Mouse (Mus musculus) erythroblast, adult 5-6 weeks (primary cell): Measurements from ENCODE around the gene Padi2. TPM values are rescaled to one million over a fixed set of nuclear protein-coding genes. Genes with fewer than 3 reads are reported as not detected.
A peak's percentile ranks its signal among the peaks of the same experiment; 100 is the strongest.

Experiments
- ATAC-seq: replicated peaks from 2 replicates; pipeline ENCODE4 v1.8.0; 2016; ENCODE audit warnings: moderate number of reproducible peaks, mild to moderate bottlenecking, moderate TSS enrichment, inconsistent platforms; ENCODE audit not compliant: poor library complexity, low FRiP score, severe bottlenecking
- total RNA-seq, 2 experiments: library from RNA; stranded (forward) in 1 of 2; stranded (reverse) in 1 of 2; fragments of 150-400 nt in 1 of 2; fragments of 200-764, 138-1000 nt in 1 of 2; gene quantifications; 2 replicates each; pipeline versions ENCODE4 v1.2.3 to v1.2.4; 2015 to 2017; ENCODE audit warnings: low replicate concordance in 2 of 2

The Padi2 gene
- total RNA-seq (2015; ENCODE audit: low replicate concordance) (5.4 and 7.1 TPM in 2 replicates), total RNA-seq (2017; ENCODE audit: low replicate concordance) (5.0 and 5.1 TPM in 2 replicates)

DNA sequence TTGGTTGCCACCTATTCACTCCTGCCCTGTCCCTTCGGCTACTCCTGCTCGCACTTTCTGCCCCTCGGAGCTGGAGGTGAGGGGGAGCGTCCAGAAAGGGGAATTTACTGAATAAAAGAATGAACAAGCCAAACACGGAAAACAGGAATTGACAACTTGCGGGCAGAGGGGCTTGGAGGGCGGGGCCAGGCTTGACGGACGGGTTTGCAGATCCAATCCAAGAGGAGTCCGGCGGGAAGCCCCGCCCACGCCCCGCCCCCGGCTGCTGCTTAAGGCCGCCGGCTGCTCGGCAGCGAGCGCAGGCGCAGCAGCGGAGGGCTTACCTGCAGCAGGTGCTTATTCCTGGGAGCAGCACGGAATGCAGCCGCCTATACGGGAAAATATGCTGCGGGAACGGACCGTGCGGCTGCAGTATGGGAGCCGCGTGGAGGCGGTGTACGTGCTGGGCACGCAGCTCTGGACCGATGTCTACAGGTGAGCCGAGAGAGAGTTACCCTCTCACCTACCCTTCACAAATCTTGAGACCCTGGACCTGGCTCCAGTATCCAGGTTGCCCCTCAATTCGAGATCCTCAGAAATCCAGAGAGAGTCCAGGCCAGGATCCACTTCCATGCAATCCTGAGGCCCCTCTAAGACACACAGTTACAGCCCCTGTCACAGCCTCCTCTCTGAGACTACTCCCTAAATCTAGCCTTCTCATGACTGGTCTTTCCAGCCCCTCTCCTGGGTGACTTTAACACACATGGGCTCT, at the start of gene Padi2:
TSS of gene Padi2 (plus strand) at position 269 of the 751 bp plus-strand sequence.
- ATAC-seq: no peak

DNA sequence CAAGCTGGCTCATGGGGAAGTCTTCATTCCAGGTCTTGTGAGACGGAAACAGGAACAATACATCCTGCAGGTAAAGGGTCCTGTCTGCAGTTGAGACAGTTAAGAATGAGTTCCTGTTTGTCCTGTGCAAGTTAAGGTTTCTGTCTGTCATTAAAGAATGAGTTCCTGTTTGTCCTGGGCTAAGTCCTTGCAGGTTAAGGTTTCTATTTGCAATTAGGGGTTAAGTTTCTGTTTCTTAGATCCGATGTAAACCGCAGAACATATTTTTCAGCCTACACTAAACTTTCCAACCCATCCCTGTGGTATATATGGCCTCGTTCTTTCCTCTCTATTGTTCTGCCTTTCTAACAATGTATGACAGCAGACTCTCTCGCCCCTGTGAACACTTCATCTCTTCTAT, 49.1 kb upstream of the Padi2 start:
- no peak for ATAC-seq

DNA sequence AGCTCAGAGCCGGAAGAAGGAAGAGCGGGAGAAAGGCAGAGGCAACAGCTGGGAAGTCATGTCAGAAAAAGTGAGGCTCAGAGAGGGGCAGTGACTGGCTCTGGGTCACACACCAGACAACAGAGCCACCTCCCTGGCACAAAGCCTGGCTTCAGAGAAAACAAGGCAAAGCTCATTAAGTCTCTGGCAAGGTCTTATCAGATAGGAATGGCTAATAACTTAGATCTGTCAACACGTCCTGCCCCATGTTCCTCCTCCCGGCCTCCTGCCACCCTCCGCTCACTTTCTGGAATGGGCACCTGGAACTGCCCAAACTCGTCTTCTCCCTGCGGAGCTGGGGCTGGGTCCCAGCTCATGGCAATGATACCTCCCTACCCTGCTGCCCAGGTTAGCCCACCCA, 48.3 kb upstream of the Padi2 start:
- ATAC-seq: no peak

DNA sequence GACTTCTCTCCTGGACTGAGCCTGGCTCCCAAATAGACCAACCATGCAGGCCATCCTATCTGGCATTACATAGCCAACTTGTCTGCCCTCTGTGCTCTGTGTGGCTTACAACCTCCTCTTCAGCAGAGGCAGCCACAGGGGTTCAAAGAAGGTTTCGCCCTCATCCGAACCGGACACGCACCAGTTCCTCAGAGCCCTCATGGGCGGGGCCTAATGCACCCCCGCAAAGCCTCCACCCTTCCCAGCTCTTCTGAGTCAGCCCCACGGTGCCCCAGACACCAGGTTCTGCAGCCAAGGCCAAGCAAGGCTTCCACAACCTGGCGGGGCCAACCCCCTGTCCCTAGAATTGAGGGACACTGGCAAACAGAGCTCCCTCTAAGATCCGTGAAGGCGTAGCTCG, 46.9 kb upstream of the Padi2 start:
- no peak for ATAC-seq

DNA sequence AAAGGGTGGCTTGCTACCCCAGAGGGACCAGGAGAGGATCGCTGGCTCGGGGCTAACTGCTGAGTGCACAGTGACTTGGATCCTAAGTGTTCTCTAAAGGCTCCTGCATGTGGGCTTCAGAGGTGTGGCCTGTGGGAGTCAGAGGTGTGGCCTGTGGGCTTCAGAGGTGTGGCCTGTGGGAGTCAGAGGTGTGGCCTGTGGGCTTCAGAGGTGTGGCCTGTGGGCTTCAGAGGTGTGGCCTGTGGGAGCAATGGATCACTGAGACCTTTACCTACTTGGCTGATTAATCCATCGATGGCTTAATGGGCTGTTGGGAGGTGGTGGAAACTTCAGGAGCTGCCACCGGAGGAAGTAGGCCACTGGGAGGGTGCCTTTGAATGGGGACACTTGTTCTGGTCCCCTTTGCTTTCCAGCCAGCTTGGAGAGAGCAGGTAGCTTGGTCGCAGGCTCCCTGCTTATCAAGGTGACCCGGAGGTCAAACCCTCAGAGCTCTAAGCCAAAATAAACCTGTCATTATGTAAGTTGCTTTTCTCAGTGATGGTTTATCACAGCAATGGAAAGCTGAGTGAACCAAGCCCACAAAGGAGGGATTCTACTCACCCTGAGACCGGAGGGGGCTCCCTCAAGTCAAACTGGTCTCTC, 45.9 kb upstream of the Padi2 start:
- ATAC-seq: peak; percentile 80

DNA sequence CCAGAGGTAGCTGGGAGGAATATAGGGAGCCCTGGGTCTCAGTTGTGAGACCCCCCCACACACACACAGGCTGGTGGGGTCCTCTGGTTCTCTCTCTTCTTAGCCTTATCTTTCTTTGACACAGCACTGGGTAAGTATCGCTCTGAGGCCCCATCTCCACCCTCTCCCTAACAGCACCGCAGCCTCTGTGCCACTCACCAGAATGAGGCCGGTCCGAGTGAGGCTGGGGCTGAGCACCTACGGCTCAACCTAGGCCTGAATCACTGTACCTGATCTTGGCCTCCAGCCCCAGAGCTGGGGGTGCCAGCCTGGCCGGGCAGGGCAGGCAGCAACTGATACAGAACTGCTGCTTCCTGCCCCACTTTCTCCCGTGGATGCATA, 45.4 kb upstream of the Padi2 start:
- ATAC-seq: peak; percentile 59

DNA sequence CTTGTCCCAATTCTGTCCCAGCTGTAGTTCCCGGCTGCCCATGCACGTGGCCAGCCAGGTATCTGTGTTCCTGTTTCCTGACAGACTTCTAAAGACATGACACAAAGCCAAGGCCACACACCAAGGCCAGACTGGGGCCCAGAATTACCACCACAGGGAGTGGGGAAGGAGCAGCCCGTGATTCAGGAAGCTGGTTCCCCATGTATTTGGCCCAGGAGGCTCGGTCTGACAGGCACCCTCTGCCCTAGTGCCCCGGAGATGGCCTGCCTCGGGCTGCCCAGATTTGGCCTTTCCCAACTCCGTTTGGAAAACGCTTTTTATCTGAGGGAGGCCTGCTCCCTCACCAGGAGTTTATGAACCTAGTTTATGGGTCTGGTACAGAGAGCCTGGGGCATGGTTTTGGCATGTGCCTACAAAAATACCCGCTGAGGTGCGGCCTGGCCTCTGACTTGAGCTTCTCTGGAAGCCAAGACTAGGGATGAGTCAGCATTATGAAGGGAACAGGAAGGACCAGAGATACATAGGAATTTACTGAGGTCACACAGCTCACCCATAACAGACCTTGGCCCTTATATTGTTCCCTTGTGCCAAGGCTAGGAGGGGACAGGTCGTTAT, 44.0 kb upstream of the Padi2 start:
- ATAC-seq: peak; percentile 37; the same call in 1 of the 2 replicates

DNA sequence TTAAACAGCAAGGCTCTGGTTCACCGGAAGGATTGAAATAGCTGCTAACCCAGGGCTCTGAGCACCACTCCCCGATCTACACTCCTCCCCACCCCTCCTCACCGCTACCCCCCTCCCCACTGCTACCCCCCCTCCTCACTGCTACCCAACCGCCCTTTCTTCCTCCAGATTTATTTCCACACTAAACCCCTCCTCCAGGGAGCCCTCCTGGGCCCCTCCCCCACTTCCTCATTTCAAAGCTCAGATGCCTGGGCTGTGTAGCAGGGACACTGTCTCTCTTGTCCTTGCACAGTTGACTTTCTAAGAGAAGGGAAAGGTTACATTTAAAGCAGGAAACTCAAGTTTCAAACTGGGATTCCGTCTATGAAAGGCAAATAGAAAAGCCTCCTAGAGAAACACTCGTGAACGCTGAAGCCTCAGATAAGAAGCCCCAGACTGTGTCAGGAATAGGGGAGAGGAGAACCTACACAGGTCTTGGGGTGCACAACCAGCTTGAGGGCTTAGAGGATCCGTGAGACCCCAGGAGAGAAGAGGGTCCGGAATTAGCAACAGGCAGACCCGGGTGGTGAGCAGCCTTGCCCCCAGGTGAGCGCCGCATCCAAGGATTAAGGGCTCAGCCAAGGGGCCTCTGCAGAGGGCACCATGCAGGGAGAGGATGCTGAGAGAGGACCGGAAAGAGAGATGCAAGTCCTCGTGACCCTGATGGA, 37.5 kb upstream of the Padi2 start:
- ATAC-seq: no peak

DNA sequence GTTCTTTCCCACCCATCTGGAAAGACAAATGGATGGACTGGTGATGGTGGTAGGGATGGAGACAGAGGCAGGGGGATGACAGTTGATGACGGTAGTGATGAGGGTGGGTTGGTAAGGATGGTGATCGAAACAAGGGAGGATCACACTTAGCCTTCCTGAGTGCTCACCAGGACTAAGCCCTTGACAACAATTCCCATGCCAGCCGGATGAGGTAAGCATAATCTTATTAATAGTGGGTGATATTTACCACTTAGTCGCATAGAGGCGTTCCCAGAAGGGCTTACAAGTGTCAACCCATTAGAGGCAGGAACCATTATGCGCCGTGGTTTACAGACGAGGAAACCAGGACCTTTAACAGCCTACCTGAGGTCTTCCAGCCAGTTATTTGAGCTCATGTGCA, 36.2 kb upstream of the Padi2 start:
- ATAC-seq: no peak

DNA sequence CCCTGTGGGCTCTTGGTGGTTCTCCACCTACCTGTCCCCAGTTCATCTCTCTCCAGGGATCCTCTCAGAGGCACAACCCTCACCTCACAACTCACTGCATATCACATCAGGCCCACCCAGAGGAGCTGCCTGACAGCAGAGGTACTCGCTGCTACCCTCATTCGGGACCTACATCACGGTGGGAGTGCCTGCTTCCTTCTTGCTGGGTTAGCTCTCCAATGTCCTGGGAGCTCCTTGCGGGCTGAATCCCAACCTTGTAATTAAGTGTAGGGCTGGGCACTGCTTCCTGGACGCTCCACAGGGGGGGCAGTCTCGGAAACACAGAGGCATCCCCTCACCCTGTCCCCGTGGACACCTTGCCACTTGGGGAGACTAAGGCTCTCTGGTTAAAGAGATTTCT, 35.3 kb upstream of the Padi2 start:
- ATAC-seq: no peak

DNA sequence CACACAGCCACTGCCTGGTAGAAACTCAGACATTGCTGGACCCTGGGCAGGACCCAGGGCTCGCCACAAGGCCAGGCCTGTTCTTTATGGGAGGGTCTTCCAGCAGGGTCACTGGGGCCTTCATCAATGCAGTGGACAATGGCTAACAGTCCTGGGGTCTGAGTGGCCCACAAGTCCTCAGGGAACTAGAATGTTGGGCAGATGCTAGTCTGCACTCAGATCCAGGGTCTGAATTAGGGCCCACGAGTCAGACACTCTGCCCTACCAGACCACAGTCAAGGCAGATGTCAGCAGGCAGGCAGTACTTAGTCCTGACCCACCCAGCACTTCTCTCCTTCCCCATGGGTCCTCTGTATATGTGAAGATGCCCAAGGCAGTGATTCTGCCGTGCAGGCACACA, 34.8 kb upstream of the Padi2 start:
- ATAC-seq: no peak

DNA sequence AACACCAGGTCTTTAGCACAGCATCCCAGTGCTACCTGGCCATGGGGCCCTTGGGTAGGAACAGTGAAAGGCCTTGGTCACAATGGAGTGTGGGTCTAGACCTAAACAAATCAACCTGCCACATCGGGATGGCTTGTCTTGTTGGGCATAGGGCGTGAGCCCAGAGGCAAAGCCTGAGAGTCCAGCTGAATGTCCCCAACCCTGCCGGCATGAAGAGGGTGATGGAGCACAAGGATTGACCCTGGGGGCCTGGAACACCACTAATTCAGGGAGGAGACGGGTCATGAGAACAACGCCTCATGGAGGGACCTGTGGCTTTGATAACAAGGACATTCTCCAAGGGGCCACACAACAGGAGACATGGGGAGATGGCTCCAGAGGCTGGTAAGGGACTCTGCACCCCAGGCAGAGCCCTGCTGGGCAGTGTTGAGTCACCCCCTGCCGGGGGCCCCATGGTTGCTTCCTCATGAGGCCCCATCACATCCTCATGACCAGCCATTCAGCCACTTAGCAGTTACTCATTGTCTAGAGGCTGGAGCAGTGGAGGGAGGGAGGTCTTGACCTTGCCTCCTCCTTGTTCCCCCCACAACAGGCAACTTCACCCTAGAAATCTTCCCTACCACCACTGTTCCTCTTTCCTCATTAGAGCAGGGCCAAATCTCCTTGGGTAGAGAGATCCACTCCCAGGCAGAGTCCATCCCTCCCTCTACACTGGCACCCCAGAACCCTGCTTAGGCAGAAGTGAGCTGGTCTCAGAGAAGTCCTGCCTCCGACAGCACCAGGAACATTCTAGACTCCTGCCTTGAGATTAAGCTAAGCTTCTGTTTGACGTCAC, 34.1 kb upstream of the Padi2 start:
- ATAC-seq: no peak

DNA sequence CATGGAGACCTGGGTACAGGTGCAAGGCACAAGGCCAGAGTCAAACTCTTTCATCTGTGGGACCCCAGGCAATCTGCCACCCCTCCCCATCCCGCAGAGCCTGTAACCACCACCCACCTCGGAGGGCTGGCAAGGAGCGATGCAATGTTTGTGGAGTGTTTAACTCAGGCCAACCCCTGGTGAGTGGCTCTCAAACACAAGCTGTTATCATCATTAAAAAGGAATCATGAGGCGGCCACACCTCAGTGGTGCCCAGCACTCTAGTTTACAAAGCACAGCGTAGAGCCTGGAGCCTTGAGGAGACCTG, 33.5 kb upstream of the Padi2 start:
- no peak for ATAC-seq

DNA sequence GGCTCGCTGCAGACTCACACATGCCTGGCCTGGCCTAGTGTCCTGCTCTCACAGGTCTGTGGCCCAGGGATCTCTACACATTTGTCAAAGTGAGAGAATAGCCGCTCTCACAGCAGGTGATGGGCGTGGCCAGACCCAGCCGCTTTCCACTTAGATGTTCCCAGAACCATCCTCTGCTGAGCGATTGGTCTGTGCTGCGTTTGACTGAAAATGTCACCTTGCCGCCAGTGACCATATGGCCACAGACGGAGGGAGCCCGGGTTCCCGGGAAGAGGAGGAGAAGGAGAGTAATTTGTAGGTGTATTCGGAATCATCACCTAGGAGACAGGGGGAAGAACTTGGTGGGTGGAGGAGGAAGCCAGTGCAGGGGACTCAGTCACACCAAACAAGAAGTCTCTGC, 33.1 kb upstream of the Padi2 start:
- no peak for ATAC-seq

DNA sequence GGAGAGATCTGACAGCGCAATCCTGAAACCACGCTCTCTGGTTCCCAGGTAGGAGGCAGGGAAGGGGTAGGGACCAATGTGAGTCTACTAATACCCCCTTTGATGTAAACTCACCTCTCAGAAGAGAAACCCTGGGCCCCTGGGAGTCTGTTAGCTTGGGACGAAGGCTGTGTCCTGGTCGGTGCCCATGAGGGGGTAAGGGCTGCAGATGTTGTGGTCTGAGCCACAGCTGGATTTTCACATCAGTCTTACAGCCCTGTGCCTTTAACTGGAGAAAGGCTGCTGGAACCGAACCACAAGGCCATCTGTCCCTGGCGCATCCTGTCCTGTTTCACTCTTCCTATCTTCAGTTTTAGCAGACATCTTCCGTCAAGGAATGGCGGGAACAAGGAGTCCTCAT, 30.0 kb upstream of the Padi2 start:
- ATAC-seq: no peak

DNA sequence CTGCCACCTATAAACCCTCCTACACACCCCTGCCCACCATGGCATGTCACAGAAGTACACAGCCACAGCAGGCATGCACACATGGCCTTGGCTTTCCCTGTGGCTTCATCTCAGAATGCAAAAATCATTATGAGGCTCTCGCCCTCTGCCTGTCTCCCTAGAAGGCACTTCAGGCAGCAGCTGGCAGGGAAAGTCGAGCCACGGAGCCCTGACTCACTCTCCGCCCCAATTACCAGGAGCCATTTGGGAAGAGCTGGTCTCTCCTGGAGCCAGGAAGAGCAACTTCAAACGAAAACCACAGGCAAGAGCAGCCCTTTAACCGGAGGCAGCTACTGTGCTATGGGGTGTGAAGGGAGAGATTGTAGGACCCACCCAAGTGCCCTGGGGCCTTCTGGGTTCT, 29.5 kb upstream of the Padi2 start:
- ATAC-seq: no peak

DNA sequence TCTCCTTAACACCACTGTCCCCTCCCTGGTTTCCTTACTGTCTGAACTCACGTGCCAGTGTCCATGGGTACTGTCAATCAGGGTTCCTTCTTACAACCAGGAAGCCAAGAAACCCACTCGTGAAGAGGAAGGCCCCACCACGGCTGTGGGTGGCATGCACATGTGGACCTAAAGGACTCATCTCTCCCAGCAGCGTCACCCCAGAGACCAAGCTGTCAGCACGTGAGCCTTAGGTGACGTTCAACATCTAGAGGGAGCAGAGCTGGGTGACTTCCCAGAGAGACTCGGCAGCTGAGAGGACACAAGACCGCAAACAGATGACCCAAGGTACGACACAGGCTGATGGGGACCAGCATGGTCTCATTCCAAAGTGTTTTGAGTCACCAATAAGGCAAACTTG, 28.7 kb upstream of the Padi2 start:
- no peak for ATAC-seq

DNA sequence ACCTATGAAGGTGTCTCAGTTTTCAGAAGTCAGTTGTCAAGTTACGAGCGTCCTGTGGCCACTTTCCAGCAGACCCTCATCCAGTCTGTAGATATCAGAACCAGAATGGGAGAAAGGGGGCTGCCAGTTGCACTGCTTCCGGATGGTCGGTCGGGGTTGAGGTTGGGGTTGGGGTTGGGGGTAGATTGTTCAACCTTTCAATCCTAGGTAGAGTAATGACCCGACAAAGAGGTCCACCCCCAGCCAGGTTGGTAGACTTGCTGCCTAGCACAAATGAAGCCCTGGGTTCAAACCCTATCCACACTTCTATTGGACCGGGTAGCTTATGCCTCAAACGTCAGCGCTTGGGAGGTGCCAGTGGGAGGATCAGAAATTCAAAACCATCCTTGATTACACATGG, 27.5 kb upstream of the Padi2 start:
- ATAC-seq: no peak

DNA sequence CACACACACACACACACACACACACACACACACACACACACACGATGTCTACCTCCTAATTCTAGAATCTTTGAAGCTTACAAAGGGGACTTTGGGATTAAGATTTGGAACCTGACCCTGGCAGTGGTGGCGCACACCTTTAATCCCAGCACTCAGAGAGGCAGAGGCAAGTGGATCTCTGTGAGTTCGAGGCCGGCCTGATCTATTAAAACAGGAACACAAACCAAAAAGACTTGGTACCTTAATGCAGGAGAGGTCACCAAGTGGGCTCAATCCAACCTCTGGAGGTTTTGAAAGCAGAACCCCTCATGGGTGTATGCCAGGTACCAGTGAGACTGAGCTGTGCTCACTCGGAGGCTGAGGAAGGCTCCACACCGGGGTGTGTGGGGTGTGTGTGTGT, 27.0 kb upstream of the Padi2 start:
- ATAC-seq: no peak

DNA sequence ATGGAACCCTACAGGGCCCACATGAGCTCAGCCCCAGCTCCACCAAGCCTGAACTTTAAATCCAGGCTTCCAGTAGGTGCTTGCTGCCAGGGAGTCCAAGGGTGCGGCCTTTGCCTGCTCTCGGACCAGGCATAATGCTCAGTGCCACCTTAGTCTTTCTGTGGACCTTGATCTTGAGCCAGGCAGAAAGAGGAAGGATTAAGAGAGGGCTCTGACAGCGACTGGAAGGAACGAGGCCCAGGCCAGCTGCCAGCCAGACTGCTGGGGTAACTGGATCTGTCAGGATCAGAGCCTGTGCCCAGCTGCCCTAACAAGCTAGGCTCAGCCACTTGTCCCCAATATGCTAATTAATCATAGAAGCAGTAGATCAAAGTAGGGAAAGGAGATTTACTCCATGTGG, 26.4 kb upstream of the Padi2 start:
- no peak for ATAC-seq
